Mouse (Mus musculus) retina, postnatal 7 days (tissue): ENCODE data around the gene Zscan12.
"Not testable (repeated sequence)": the region's sequence is repeated elsewhere in the genome, so short reads cannot be mapped to it uniquely, and the experiment has no call there.

Experiments used
- DNase-seq: peaks from one replicate; pipeline ENCODE4 v3.0.0-alpha.2; 2012; ENCODE audit warnings: low read depth, low spot score

The Zscan12 gene

DNA sequence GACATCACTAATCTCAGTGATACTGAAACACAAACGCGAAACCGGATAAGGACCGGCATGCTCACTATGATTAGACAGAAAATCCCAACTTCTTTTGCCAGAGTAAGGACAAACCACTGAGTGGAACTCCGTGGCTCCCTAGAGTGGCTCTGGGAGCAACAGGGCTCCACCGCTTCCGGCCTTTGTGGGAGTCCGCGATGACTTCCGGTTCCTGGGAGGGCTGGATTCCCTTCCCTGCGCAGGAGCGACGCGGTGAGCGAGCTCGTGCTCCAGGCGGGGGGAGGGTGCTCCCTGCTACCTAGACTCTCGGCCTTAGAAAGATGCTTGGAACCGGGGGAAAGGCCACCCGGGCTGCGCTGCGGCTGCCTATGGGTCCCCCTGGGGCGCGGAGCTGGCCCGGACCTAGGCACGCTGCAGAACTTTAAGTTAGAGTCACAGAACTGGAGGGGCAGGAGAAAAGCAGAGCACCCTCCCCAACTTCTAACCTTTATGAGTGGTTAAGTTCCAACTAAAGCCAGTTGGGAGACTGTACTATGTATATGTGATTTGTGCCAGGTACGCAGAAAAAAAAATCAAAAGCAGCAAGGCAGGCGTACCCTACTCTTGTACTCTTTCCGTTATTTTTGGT lies at the start of gene Zscan12:
Zscan12 (plus strand) TSS at position 200 of the 628 bp plus-strand sequence.
- DNase-seq: peak; percentile 88

- no peak for DNase-seq
Measured at GRCm38 (mm10) chr13:21312854-21313253, 49.8 kb upstream of the Zscan12 start.

DNA sequence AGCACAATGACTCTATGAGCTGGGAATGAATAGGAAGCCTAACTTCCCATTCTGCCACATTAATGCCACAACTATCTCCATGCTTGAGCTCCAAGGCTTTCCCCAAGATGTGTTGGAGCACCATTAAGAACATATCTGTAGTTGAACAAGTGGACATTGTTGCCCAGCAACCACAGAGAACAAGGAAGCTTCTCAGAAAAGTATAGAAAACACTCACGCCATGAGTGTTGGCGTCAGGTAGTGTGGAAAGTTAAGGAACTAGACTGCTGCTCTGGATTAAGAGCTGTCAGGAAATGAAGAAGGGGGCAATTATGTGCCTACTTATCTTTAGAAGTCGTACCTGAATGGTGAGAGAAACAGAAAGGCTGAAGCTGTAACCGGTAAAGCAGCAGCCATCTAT lies 48.7 kb upstream of the Zscan12 start:
- DNase-seq: no peak

DNA sequence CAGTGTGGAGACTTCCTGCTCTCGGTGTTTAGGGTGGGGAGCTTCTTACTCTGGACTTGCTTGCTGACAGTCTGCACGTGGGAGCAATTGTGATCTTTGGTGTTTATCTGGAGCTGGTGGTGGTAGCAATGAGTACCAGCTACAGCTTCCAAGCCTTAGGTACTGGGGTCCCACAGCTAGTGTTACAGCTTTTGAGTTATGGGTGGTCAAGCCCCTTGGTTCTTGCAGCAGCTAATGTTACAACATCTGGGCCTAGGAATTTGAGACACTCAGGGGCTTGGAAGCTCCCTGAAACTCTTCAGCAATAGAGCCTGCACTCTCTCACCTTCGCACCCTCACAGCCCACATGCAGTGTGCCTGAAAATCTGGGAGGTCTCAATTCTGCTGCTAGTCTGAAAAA lies 42.4 kb upstream of the Zscan12 start:
- no peak for DNase-seq

GRCm38 (mm10) chr13:21321890-21322494 lies 40.6 kb upstream of the Zscan12 start:
- no peak for DNase-seq

GRCm38 (mm10) chr13:21322509-21323375 lies 39.9 kb upstream of the Zscan12 start:
- DNase-seq: no peak

- no peak for DNase-seq
Measured at GRCm38 (mm10) chr13:21323405-21323804, 39.2 kb upstream of the Zscan12 start.

DNA sequence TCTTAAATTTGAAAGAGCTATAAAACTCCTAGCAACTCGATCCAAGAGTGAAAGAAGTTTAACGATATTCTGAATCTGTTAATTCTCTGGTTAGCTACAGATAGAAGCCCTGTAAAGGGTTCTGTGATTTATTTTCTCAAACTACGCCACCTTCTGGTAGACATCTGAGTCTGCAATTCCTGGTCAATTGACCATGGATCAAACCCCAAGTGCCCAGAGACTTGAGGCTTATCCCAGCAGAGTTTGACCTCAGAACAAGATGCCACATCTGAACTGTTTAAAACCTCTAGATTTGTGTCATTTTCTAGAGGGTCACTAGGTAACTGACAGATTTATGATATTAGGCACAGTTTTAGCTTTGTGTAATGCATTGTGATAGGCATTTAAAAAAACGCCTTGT lies 36.4 kb upstream of the Zscan12 start:
- no peak for DNase-seq

DNA sequence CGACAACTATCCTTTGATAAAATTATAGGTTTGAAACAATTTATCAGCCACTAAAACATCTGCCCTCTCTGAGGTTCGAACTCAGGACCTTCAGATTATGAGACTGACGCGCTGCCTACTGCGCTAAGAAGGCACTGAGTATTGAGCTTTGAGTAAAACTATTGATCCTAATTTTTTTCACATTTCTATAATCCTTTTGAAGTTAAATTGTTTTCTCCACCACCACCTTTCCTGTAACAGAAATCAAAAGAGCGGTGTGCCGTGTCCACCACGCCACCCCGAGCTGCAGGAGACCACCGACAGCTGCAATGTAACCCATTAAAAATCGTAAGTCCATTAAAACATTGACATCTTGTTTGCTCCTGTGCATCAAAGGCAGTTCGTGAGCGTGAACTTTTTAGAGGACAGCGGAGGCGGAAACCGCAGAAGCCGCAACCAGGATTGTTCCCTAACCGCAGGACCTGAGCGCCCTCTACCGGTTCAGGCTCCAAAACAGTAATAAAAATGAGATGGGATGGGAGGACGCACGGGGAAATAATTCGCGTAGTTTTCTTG lies 35.9 kb upstream of the Zscan12 start:
- DNase-seq: peak; percentile 73

DNA sequence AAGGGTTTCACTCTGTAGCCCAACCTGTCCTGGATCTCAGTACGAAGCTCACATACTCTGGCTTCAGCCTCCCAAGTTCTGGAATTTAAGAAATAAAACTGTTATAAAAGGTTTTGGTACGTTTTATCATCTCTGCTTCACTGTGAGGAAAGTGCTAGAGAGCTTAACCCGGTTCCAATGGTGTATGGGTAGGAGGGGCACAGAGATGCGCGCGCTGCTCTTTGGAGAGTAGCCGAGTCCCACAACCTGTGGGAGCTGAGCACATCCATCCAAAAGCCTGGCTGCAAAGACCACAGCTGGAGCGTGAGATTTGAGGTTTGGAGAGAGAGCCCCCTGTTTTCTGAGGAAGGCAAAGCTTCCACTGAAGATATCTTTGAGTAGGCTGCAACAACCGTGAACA lies 35.2 kb upstream of the Zscan12 start:
- DNase-seq: no peak

DNA sequence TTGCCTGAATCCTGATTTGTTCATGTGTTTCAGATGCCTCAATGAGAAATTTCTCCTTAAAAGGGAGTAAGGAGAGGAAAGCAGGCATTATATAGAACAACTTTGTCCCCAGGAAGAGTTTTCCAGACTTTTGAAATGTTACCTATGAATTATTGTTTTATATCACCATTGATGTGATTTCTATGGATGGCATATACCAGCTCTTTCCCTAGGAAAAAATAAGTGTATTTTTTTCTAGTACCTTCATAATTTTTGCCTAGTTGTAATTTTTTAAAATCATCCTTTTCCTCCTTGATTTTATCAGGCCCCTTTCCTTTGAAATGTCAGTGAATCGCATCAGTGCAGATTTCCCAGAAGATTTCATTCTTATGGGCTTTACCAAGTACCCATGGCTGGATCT lies 16.0 kb upstream of the Zscan12 start, which contains the start of gene Olfr1367:
Olfr1367 (plus strand) TSS at position 301 of the 400 bp plus-strand sequence.
- no peak for DNase-seq

DNA sequence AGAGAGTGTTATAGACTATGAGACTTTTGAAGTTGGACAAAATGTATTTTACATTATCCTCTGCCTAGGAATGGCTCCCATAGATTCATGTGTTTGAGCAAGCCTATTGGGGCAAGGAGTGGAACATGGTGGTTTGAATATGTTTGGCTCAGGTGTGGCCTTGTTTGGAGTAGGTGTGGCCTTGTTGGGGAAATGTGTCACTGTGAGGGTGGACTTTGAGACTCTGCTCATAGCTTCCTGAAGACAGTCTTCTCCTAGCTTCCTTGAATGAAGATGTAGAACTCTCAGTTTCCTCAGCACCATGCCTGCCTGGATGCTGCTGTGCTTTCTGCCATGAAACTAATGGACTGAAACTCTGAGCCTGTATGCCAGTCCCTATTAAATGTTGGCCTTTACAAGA lies 12.0 kb upstream of the Zscan12 start:
- DNase-seq: no peak

DNA sequence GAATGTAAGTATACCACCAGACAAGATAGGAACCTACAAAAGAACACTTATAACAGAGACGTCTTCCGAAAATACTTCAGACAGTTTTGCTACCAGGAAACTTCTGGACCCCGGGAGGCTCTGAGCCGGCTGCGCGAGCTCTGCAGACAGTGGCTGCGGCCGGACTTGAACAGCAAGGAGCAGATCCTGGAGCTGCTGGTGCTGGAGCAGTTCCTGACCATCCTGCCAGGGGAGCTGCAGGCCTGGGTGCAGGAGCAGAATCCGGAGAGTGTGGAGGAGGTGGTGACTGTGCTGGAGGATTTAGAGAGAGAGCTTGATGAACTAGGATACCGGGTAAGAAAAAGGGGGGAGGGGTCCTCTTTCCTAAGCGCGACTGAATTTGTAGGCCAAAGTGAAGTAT lies 1.1 kb downstream of the Zscan12 start:
- DNase-seq: no peak

DNA sequence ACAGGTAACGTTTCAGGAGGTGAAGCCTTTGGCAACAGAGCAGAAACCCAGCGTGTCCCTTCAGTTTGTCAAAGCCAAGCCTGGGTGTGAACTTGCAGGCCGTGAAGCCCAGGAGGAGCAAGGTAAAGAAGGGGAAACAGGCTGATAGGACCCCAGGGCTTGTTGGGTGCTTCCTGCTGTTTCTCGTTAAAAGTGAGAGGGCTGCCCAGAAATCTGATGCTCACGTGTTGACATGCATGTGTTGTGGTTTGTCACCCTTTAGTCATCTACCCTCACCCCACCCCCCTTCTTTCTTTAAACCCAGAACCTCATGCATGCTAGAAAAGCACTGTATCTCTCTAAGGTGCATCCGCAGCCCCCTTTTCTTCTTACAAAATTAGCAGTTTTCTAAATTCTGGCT lies 4.0 kb downstream of the Zscan12 start:
- no peak for DNase-seq

DNA sequence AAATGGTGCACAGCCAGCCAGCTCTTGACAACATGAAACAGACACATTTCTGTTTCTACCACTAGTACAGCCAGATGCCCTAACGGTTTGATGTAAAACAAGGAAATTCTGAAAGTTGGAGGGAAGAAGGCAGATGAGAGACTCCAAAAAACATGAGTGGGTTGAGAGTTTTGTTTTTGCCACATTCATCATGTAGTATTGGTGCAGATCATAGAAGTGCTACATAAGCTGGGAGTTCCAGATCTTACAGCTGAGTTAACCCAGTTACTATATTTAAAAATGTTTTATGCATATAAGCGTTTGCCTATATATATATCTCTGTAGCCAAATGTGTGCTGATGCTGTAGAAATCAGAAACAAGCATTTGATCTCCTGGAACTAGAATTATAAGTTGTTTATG lies 10.1 kb downstream of the Zscan12 start:
- DNase-seq: no peak

DNA sequence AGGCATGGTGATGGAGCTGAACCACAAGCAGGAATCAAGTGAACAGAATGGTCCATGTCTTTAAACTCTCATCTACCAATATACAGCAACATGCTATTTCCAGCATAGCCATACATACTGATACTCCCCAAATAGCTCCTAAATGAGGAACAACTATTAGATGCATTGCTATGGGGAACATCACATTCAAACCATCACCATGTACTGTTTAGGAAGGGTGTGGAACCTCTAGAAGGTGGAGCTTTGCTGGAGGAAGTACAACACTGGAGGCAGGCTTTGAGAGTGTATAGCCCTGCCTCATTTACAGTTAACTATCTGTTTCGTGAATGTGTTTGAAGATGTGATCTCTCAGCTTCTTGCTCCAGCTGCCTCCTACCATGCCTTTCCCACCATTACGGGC lies 15.2 kb downstream of the Zscan12 start:
- DNase-seq: no peak

DNA sequence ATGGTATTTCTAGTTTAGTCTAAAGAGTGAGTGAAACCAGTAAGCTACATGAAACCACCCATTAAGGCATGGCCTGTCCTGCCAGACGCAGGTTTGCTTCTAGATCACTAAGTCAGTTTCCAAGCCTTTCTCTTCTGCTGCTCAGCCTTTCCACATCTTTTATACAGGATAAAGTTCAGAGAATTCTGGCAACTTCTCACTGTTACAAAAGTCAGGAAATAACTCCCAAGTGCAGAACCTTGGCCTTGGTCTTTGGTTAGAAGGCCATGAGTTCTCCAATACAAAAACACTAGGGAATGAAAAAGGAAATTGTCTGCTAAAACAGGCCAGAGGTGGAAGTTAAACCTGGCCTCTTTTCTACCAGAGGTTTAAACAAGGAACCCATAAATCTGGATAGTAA lies 32.6 kb downstream of the Zscan12 start:
- no peak for DNase-seq

DNA sequence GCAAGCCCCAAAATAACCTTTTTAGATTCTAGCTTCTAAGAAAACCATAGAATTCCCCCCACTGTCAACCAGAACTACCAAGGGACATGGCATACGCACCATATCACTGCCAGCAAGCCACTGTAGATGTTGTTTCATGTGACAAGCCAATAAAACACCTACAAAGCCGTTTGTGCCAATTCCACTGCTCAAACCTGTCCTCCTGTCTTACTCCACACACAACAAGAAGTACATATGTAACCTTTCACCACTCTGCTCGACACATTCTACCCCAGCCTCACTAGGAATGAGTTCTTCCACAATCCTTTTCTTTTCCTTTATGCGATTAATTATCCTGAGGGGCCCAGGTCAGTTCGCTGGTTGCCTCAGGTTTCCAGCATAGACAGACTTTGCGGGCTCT lies 33.0 kb downstream of the Zscan12 start:
- no peak for DNase-seq

DNA sequence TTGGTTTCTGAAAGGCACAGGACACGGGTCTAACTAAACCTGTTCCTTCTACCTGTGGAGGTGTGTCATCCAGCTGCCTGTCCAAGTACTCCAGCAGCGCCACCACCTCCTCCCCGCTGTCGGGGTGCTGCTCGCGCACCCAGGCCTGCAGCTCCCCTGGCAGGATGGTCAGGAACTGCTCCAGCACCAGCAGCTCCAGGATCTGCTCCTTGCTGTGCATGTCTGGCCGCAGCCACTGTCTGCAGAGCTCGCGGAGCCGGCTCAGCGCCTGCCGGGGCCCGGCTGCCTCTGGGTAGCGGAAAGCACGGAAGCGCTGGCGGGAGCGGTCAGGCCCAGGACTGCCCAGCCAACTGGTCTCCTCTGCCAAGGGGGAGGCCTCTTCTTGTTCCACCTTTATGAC lies 33.4 kb downstream of the Zscan12 start:
- DNase-seq: not testable (repeated sequence)

- DNase-seq: no peak
Measured at GRCm38 (mm10) chr13:21397486-21397885, 34.9 kb downstream of the Zscan12 start.

DNA sequence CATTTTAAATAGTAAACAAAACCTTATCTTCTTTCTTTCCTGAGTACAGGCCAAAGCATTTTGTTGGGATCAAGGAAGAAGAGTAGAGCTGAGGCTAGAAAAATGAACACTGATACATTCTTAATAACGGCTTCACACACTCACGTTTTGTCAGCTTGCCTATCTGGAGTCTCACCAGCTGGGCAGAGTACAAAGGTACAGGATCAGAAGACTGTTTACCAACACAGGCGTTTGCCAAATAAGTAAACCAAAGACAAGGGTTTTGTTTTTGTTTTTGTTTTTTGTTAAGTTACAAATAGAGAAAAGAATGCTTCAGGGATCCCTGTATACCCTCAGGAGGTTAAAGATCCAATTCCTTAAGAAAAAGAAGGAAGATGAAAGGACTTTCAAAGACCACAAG lies 38.5 kb downstream of the Zscan12 start:
- DNase-seq: no peak

DNA sequence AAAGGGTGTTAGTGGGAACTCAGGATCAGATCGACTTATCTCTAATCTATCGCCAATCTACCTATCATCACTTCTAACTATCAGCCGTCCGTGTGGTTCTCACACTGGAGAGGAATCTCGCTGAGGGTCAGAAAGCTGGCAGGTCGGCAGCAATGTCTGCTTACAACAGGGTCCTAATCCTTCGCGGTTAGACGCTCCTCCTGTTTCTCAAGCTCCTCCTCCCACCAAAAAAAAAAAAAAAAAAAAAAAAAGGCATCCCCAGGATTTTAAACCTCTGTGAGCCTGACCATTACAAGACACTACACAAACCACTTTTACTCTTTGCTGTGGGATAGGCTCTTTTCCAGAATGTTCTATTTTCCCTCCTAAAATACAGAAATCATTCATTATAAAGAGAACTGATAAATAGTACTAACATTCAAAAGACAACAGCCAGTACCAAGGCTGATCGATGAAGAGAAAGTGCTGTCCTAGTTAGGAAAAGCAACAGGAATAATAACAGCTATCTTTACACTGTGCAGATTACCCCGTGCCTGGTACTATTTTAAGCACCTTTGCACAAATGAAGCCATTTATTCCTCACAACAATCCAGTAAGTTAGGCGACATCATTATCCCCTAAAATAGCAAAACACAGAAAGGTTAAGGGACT lies 39.1 kb downstream of the Zscan12 start:
- DNase-seq: no peak
